Mouse (Mus musculus) CD4-positive, CD25-positive, alpha-beta regulatory T cell, adult 4 months (primary cell): ENCODE measurements around the gene Foxl1. TPM values are rescaled to one million over a fixed set of nuclear protein-coding genes. Genes with fewer than 3 reads are reported as not detected.

Experiments used
- ATAC-seq: one replicate; pipeline ENCODE4 v1.8.0; 2017
- polyA plus RNA-seq, 2 experiments: library from polyadenylated mRNA; unstranded; fragments of 100-300 nt; shearing (Covaris generic); gene quantifications; one replicate each; pipeline ENCODE4 v1.2.1; 2017

Gene Foxl1
- polyA plus RNA-seq, 2 experiments from 2014 or later: not detected

- no peak for ATAC-seq
Measured at GRCm38 (mm10) chr8:121093496-121093895, 34.2 kb upstream of the Foxl1 start.

DNA sequence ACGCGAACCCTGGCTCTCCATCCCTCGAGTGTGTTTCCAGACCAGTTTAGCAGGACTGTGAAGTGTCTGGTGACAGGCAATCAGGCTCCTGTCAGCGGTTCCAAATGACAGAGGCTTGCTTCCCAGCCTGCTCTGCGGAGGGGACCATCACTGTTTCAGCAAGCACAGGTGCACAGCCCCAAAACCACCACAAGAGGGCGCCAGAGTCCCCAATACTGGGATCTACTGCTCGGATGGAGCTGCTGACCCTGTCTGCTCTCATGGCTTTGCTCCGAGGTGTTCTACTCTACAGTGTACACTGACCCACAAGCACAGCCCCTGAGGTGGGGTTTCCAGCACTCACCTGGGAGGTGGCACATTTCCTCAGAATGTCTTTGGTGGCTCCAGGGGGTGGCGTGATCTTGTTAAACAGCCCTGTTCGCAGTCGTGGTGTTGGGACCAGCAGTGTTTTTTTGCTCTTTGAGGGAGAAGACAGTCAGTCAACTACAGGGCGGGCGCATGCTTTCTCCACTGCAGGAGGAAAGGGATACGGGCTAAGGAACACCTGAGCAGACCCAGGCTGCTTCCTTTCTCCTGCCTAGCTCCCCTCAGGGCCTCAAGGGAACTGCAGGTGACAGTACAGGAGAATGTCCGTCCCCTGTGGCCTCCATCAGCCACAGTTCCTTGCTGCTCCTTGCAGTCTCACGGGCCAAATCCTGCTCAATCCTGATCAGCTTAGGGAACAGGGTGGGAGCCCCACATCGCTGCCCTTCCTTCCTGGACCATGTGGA is 23.5 kb upstream of the Foxl1 start:
- ATAC-seq: no peak

DNA sequence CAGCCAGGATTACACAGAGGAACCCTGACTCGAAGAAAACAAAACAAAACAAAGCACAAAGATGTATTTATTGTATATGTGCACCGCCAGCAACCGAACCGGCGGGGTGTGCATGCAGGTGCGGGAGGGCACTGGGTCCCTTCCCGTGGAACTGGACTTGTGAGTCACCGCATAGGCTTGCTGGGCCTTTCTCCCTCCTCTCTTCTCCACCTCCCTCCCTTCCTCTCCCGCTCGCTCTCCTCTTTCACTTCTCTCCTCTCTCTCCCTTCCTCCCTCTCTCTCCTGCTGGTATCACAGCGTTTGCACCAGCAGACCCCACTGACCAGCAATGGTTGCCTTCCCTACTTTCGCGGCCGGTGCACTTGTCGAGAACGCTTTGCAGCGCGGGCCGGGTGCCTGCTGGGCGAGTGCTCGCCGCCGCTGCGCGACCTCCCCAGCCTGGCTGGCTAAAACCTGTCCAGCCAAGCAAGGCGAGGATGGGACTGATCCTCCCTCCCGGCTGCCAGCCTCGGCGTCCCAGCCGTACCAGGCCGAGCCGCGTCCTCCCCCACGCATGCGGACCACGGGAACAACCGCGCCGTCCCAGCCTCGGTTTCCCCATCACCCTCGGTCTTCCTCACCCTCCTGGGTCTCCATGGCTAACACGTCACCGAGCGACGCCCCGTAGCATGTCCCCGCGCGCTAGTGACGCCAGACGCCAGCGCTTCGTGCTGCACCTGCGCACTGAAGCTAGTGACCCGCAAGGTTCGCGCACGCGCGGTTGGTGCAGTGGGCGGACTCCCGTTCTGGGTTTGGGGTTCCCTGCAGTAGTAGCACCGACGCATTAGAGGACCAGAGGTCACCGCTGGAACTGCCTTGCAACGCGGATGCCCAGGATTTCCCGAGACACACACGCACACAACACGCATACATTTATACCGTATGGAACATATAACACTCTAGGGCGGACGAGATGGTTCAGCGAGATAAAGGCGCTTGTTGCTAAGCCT is 19.8 kb upstream of the Foxl1 start, which contains the start of gene Mthfsd:
Gene Mthfsd, minus strand, starts transcription at position 725 of the 989 bp plus-strand sequence.
- ATAC-seq: peak; percentile 88

- no peak for ATAC-seq
Measured at GRCm38 (mm10) chr8:121108657-121109056, 19.1 kb upstream of the Foxl1 start.

DNA sequence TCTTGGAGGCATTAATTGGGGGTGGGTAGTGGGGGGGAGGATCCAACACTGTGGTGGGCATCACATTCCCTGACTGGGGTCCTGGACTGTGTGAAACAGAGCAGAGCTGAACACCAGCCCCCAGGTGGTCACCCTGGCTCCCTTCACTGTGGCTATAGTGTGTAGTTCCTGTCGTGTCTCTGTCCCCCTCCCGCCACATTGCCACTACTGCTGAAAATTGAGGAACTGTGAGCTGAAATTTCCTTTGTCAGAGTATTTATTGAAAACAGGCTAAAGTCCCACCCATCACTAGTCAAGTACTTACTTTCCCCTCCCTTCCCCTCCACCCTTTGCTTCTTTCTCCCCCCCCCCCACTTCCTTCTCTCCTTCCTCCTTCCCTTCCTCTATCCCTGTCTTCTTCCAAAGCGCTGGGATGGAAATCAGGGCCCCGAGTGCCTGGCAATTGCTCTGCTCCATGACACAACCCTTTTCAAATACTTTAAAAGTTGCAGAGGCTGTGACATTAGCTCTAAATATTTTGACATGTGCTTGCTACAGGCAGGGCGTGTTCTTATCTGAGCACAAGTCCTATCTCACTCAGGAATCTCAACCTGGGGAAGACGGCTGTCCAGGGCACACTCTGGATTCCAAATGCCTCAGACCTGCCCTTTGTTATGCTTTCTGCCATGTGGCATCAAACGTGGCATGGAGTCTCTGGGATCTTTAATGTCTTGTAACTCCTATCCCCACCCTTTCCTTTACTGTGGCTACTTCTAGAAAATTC is 16.4 kb upstream of the Foxl1 start:
- ATAC-seq: no peak

- ATAC-seq: peak; percentile 79
Measured at GRCm38 (mm10) chr8:121113261-121113660, 14.5 kb upstream of the Foxl1 start.

DNA sequence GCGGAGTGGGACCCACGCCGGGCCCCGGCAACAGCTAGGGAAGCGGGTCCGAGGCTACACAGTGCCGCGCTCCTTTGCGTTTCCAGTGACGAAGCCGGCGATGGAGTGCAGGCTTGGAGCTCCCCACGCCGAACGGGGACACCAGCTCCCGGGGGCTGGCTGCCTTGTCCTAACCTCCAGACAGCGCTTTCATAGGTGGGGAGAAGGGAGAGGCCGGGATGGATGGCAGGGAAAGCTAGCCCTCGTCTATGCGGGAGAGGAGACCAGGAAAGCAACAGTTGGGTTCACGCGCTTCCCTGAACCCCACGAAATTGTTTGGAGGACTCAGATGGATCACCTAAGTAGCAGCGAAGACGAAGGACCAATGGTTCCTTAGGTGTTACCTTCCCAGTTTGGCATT is 12.6 kb upstream of the Foxl1 start:
- no peak for ATAC-seq

DNA sequence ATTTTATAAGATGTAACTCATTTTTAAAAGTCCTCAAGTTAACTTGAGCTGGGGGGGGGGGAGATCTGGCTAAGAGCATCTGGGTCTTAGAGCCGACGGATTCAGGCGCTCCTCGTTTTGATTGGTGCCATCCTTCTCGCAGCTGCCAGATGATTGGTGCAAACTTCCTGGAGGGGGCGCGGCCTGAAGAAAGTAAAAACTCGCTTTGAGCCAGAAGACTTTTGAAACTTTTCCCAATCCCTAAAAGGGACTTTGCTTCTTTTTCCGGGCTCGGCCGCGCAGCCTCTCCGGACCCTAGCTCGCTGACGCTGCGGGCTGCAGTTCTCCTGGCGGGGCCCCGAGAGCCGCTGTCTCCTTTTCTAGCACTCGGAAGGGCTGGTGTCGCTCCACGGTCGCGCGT is 11.8 kb upstream of the Foxl1 start, which contains the start of gene Foxc2:
Gene Foxc2, plus strand, starts transcription at position 224 of the 400 bp plus-strand sequence.
- ATAC-seq: peak; percentile 75

- ATAC-seq: no peak
Measured at GRCm38 (mm10) chr8:121116591-121117185, 11.1 kb upstream of the Foxl1 start.

DNA sequence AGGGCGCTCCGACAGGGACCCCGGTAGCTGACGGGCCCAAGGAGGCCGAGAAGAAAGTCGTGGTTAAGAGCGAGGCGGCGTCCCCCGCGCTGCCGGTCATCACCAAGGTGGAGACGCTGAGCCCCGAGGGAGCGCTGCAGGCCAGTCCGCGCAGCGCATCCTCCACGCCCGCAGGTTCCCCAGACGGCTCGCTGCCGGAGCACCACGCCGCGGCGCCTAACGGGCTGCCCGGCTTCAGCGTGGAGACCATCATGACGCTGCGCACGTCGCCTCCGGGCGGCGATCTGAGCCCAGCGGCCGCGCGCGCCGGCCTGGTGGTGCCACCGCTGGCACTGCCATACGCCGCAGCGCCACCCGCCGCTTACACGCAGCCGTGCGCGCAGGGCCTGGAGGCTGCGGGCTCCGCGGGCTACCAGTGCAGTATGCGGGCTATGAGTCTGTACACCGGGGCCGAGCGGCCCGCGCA is 10.5 kb upstream of the Foxl1 start:
- no peak for ATAC-seq

DNA sequence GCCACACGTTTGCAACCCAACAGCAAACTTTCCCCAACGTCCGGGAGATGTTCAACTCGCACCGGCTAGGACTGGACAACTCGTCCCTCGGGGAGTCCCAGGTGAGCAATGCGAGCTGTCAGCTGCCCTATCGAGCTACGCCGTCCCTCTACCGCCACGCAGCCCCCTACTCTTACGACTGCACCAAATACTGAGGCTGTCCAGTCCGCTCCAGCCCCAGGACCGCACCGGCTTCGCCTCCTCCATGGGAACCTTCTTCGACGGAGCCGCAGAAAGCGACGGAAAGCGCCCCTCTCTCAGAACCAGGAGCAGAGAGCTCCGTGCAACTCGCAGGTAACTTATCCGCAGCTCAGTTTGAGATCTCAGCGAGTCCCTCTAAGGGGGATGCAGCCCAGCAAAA is 9.8 kb upstream of the Foxl1 start:
- ATAC-seq: no peak

DNA sequence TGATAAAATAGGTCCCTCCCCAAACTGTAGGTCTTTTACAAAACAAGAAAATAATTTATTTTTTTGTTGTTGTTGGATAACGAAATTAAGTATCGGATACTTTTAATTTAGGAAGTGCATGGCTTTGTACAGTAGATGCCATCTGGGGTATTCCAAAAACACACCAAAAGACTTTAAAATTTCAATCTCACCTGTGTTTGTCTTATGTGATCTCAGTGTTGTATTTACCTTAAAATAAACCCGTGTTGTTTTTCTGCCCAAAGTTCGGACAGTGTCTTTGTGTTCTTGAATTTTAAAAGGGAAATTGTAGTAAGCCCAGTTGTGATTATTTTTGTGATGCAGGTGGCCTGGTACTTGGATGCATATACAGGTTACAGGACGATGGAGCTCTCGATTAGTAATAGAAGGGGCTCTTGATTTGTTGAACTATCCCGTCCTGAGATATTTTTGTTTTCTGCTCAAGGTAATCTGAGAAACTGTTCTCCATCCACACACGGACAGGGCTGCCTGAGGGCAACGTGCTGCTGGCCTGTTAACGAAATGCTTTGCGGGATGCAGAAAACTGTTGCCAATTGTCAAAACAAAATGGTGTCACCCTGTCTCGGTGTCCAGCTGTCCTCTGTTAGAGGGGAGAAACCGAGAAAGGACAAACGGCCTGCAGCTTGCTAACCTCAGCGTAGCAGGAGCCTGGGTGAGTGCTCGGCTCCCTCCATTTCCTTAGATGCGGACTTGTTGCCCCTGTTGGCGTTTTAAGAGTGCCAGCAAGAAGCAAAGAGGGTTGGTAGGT is 8.9 kb upstream of the Foxl1 start:
- ATAC-seq: no peak

GRCm38 (mm10) chr8:121119635-121120455 is 7.9 kb upstream of the Foxl1 start:
- ATAC-seq: no peak

DNA sequence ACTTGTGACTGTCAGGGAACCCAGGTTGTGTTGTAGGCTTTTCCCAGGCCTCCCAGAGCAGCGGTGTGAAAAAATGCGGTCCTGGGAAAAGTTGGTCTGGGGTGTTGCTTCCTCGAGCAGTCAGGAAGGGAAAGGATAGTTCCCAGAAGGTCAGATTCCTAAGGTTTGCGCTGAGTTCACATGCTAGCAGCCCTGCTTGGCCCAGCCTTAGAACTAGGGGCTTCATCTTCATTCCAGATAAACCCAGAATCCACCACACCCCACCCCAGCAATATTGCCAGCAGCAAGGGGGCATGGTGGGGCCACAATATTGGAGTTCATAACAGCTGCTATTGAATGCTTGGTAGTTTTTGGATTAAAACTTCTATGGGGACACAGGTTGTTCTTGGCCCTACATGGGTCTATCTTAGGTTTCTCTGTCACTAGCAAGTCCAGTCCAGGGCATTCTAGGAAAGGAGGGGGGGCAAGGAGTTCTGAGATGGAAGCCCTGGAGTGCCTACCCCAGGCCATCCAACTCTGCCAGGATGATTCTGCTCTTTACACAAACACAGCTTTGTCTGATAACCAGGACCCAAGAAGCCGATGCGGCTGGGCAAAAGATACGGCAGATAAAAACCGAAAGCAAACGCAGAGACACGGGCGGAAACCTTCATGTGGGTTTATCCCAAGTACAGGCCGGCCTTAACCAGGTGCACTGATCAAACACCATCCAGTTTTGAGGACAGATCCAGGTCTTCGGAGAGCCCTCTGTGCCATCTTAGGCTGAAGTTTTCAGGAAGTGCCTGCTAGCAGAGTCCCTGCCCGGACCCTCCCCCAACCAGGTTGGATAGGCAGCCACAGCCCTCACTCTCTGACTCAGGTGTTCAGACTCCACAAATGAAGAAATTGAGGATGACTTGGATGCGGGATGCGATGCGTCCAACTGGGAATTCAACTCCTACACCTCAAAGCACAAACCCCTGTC is 7.0 kb upstream of the Foxl1 start:
- no peak for ATAC-seq

- no peak for ATAC-seq
Measured at GRCm38 (mm10) chr8:121121704-121122103, 6.0 kb upstream of the Foxl1 start.

GRCm38 (mm10) chr8:121122368-121122767 is 5.4 kb upstream of the Foxl1 start:
- no peak for ATAC-seq

- ATAC-seq: no peak
Measured at GRCm38 (mm10) chr8:121123113-121123512, 4.6 kb upstream of the Foxl1 start.

GRCm38 (mm10) chr8:121124547-121125239 is 3.0 kb upstream of the Foxl1 start:
- ATAC-seq: no peak
